Mouse (Mus musculus) stomach, postnatal 0 days (tissue): ENCODE measurements at regions not wholly inside any gene's neighbourhood (a gene's known extent, or its start where the extent isn't known, plus 50 kb on each side); places are given as distances from the start of the nearest gene placed in this dataset.

ENCODE experiments used
- CTCF ChIP-seq: IDR thresholded peaks from 2 replicates; pipeline ENCODE4 v1.5.1; 2016; ENCODE audit warnings: antibody characterized with exemption, low read depth, mild to moderate bottlenecking, moderate library complexity
- EP300 ChIP-seq: optimal IDR thresholded peaks from 2 replicates; pipeline ENCODE3; 2016; ENCODE audit warnings: antibody characterized with exemption

DNA sequence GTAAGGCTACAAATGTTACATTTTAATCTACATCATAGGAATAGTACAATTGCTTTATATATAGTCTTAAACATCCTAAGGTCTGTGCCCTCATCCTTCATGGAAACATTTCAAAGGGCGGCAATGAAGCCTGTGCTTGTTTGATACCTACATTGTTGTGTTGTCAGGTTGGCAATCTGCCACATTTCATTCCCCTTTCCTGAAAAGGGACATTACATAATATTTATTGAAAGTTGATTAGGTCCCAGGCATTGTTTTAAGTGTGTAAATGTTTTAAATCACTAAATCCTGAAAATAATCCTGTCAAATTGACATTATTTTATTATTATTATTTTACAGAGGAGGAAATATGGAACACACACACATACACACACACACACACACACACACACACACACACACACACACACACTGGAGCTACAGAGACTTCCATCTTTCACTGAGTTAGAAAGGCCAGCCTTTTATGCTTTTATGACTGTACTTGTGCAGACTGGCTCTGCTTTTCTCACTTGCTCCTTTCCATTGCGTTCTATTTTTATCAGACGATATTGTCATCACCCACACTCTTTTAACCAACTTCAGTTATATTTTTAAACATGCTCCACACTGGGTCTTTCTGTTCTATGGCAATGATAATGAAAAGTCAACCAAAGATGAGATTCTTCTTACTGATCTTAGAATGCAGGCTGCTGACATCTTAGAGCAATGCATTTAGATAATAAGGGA, 153.8 kb upstream of the Asb5 start:
- no peak for TF ChIP-seq CTCF
- no peak for TF ChIP-seq EP300
